Mouse (Mus musculus) forebrain, embryonic 16.5 days (tissue): ENCODE measurements around the gene Ntrk1. TPM values are rescaled to one million over a fixed set of nuclear protein-coding genes. Genes with fewer than 3 reads are reported as not detected.

ENCODE experiments used
- ATAC-seq: fragments of 200-750 bp; cut with Nextera tagmentation; 2 replicates; pipeline ENCODE4 v1.8.0; 2017; ENCODE audit warnings: mild to moderate bottlenecking, moderate library complexity
- H3K27ac ChIP-seq: fragments of 300-500 bp; sonication (generic); 2 replicates; pipeline ENCODE4 v1.5.1; 2014; ENCODE audit warnings: low read length, control low read depth
- H3K27me3 ChIP-seq: fragments of 300-500 bp; sonication (generic); replicated peaks from 2 replicates; pipeline ENCODE4 v1.6.1; 2014; ENCODE audit warnings: low read length; ENCODE audit not compliant: control insufficient read depth, insufficient read depth
- H3K36me3 ChIP-seq: fragments of 300-500 bp; sonication (generic); 2 replicates; pipeline ENCODE4 v1.6.1; 2014; ENCODE audit not compliant: control insufficient read depth, insufficient read depth
- H3K4me1 ChIP-seq: fragments of 300-500 bp; sonication (generic); replicated peaks from 2 replicates; pipeline ENCODE4 v1.6.1; 2014; ENCODE audit warnings: low read length; ENCODE audit not compliant: control insufficient read depth, insufficient read depth
- H3K4me2 ChIP-seq: fragments of 300-500 bp; sonication (generic); 2 replicates; pipeline ENCODE4 v1.6.1; 2014; ENCODE audit warnings: mild to moderate bottlenecking, low read length, control low read depth
- H3K4me3 ChIP-seq: fragments of 300-500 bp; sonication (generic); replicated peaks from 2 replicates; pipeline ENCODE4 v1.5.1; 2014; ENCODE audit warnings: mild to moderate bottlenecking, low read length, control low read depth
- H3K9ac ChIP-seq: fragments of 300-500 bp; sonication (generic); replicated peaks from 2 replicates; pipeline ENCODE4 v1.6.1; 2014; ENCODE audit warnings: low read depth, low read length, control low read depth
- H3K9me3 ChIP-seq: fragments of 300-500 bp; sonication (generic); 2 replicates; pipeline ENCODE4 v1.6.1; 2016; ENCODE audit warnings: low read length; ENCODE audit not compliant: control insufficient read depth
- WGBS: fragments of 180-500 bp; shearing (Covaris S2); extraction: QIAGEN DNeasy Blood & Tissue Kit; methylation state at CpG from one replicate; pipeline ENCODE4 v1.1.7; 2014; 5-methylcytosine and 5-hydroxymethylcytosine counted together
- polyA plus RNA-seq: library from polyadenylated mRNA; unstranded; fragments of >200 nt; fragmentation: Nextera tagmentation; extraction: Ambion mirVana; gene quantifications from 2 replicates; pipeline ENCODE4 v1.2.1, GENCODE M21; 2015

Gene Ntrk1
- polyA plus RNA-seq, 1 experiment from 2014 or later = 2.1 TPM

DNA sequence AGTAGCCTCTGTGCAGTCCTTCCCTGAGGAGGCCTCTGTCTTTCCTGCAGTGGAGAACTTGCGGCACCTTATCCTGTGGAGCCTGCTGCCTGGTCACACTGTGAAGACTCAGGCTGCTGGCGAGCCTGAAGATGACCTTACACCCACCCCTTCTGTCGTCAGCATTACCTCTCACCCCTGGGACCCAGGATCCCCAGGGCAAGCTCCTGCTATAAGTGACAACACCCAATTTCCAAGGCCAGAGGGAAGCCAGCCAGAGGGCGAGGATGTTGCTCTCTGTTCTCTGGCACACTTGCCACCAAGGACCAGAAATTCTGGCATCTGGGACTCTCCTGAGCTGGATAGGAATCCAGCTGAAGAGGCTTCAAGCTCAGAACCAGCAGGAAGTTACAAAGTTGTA, 61.9 kb downstream of the Ntrk1 start:
- no peaks in the 10 kb centered on the region for H3K4me1 ChIP-seq
- peaks cover 51% of the 10 kb centered on the region for H3K36me3 ChIP-seq
- no peak overlapping the region for H3K27ac ChIP-seq
- H3K27me3 ChIP-seq = no peaks in the 10 kb centered on the region
- no peaks in the 10 kb centered on the region for H3K9me3 ChIP-seq
- no peak overlapping the region for H3K4me2 ChIP-seq
- 90% methylated on average over 4 of the region's 4 CpGs for WGBS
- ATAC-seq = no peak
- H3K9ac ChIP-seq = no peak overlapping the region
- no peak overlapping the region for H3K4me3 ChIP-seq

DNA sequence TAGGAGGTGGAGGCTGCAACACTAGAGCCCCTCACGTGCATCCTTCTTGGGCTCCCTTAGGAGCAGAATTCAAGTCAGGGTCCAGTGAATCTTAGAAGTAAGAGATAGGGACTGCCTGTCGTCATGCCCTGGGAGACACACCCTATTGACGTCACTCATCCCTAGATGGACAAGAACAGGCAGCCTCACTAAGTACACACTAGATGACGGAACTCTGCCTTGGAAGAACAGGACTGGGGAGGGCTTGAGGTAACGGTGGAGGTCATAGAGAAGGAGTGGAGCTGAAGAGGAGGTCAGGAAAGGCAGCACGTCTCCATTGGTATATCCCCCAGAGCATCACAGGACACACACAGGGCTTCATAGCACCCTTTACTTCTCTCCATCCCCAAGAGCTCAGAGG, 66.3 kb downstream of the Ntrk1 start:
- Histone ChIP-seq H3K27me3 (no peaks in the 10 kb centered on the region), H3K4me1 (no peaks in the 10 kb centered on the region), H3K4me3 (no peak overlapping the region), H3K9ac (no peak overlapping the region), H3K27ac (no peak overlapping the region), H3K36me3 (peaks cover 62% of the 10 kb centered on the region), H3K4me2 (no peak overlapping the region), H3K9me3 (no peaks in the 10 kb centered on the region)
- ATAC-seq = no peak
- 94% methylated on average over 6 of the region's 6 CpGs for WGBS

Other genes with a start within 250 kb of the Ntrk1 start
- 23.0 and 27.4 TPM in 2 replicates for gene Arhgef11, start 177.6 kb downstream of the Ntrk1 start, polyA plus RNA-seq
- gene Lrrc71, start 46.5 kb downstream of the Ntrk1 start, polyA plus RNA-seq = 0.71 and 0.92 TPM in 2 replicates
- 0.52 and 0.57 TPM in 2 replicates for gene Insrr, start 1.8 kb upstream of the Ntrk1 start, polyA plus RNA-seq
- gene Pear1, start 29.1 kb upstream of the Ntrk1 start, polyA plus RNA-seq = 6.9 and 7.4 TPM in 2 replicates
- not detected in 2 replicates for gene Sh2d2a, start 51.6 kb upstream of the Ntrk1 start, polyA plus RNA-seq
- 13.8 and 16.4 TPM in 2 replicates for gene Prcc, start 90.4 kb upstream of the Ntrk1 start, polyA plus RNA-seq
- gene Hdgf, start 111.2 kb upstream of the Ntrk1 start, polyA plus RNA-seq = 186 and 212 TPM in 2 replicates
- gene Mrpl24, start 124.3 kb upstream of the Ntrk1 start, polyA plus RNA-seq = 63.4 and 64.3 TPM in 2 replicates
- 43.5 and 49.4 TPM in 2 replicates for gene Isg20l2, start 135.2 kb upstream of the Ntrk1 start, polyA plus RNA-seq
- 18.4 and 23.5 TPM in 2 replicates for gene Rrnad1, start 135.6 kb upstream of the Ntrk1 start, polyA plus RNA-seq
- 18.9 and 19.4 TPM in 2 replicates for gene Crabp2, start 153.5 kb upstream of the Ntrk1 start, polyA plus RNA-seq
- 35.7 and 41.6 TPM in 2 replicates for gene Nes, start 175.9 kb upstream of the Ntrk1 start, polyA plus RNA-seq
- 34.8 and 43.6 TPM in 2 replicates for gene Bcan, start 205.1 kb upstream of the Ntrk1 start, polyA plus RNA-seq
- 0.25 and 0.35 TPM in 2 replicates for gene Hapln2, start 232.4 kb upstream of the Ntrk1 start, polyA plus RNA-seq
- gene Gpatch4, start 247.9 kb upstream of the Ntrk1 start, polyA plus RNA-seq = 32.5 and 36.3 TPM in 2 replicates